In genomic region chr7:107690426-107691221, GRCm38 (mm10) we compare ENCODE assay signal across 11 mouse cellular contexts.
DNase-seq lines count a peak whose midpoint lies in the region; ATAC-seq and TF ChIP-seq lines count a peak whose summit lies in the region.
"Had no signal": no experiment of that assay in that cellular context is flagged by ENCODE, and none has a peak within 500 bp of the region (broad histone marks: within the 10 kb centered on the region; RNA-seq: fewer than 3 reads in every experiment).

No protein-coding gene starts in this region.

- DNase-seq in hindbrain, embryonic 10.5 days (ENCODE audit: low spot score) = peak; percentile 55
- DNase-seq in embryo, embryonic 10 days (ENCODE audit: low spot score) = peak; percentile 85
- peak; percentile 87 for DNase-seq in forelimb bud, embryonic 11.5 days (ENCODE audit: low read depth, low spot score)
- DNase-seq in mesoderm, embryonic 11.5 days (ENCODE audit: low read depth, low spot score) = peak; percentile 80
- no peak for DNase-seq in cerebellum, adult 9-10 months
- DNase-seq in kidney, postnatal 14 days = no peak
- DNase-seq: lung, adult 2 months; right cerebral cortex, postnatal 25 days; thymus, postnatal 25 days had no signal

- H3K27ac ChIP-seq in hindbrain, embryonic 10.5 days = peak overlapping the region; percentile 80
- H3K27ac ChIP-seq in hindbrain, embryonic 16.5 days (ENCODE audit: low read depth, low read length) = no peak overlapping the region
- no peak overlapping the region for H3K27ac ChIP-seq in intestine, postnatal 0 days (ENCODE audit: low read depth, low read length)

- H3K9me3 ChIP-seq in hindbrain, embryonic 10.5 days = no peaks in the 10 kb centered on the region
- H3K9me3 ChIP-seq in hindbrain, embryonic 16.5 days (ENCODE audit: control insufficient read depth, low read length) = no peaks in the 10 kb centered on the region
- no peaks in the 10 kb centered on the region for H3K9me3 ChIP-seq in intestine, postnatal 0 days (ENCODE audit: control insufficient read depth)

- H3K4me1 ChIP-seq in hindbrain, embryonic 10.5 days (replicated peaks) = peaks cover 24% of the 10 kb centered on the region
- no peaks in the 10 kb centered on the region for H3K4me1 ChIP-seq in hindbrain, embryonic 16.5 days (ENCODE audit: control insufficient read depth, insufficient read depth, low read depth, low read length)
- H3K4me1 ChIP-seq in intestine, postnatal 0 days (replicated peaks; ENCODE audit: control insufficient read depth, insufficient read depth, low read length) = no peaks in the 10 kb centered on the region

- no peak overlapping the region for H3K4me2 ChIP-seq in hindbrain, embryonic 16.5 days (ENCODE audit: low read length)
- no peak overlapping the region for H3K4me2 ChIP-seq in intestine, postnatal 0 days (replicated peaks; ENCODE audit: low read depth)

- H3K36me3 ChIP-seq in hindbrain, embryonic 10.5 days = no peaks in the 10 kb centered on the region
- no peaks in the 10 kb centered on the region for H3K36me3 ChIP-seq in hindbrain, embryonic 16.5 days (ENCODE audit: control insufficient read depth, insufficient read depth, low read length)
- H3K36me3 ChIP-seq in intestine, postnatal 0 days (ENCODE audit: control insufficient read depth, insufficient read depth) = peaks cover 7% of the 10 kb centered on the region; the same call in 1 of the 2 replicates

- peaks cover 41% of the 10 kb centered on the region for H3K27me3 ChIP-seq in hindbrain, embryonic 10.5 days (ENCODE audit: insufficient read depth, poor library complexity, severe bottlenecking)
- peaks cover 8% of the 10 kb centered on the region for H3K27me3 ChIP-seq in hindbrain, embryonic 16.5 days (replicated peaks; ENCODE audit: control insufficient read depth, insufficient read depth, low read length)
- H3K27me3 ChIP-seq in intestine, postnatal 0 days (replicated peaks; ENCODE audit: control insufficient read depth, insufficient read depth, low read length) = no peaks in the 10 kb centered on the region

- TF ChIP-seq CTCF in intestine, postnatal 0 days (IDR thresholded peaks at IDR 0.05; ENCODE audit: low read depth) = no peak

- H3K9ac ChIP-seq in hindbrain, embryonic 16.5 days (ENCODE audit: low read depth, low read length) = no peak overlapping the region
- no peak overlapping the region for H3K9ac ChIP-seq in intestine, postnatal 0 days (ENCODE audit: low read depth, low read length)

- WGBS in hindbrain, embryonic 10.5 days = 33% methylated on average over 17 of the region's 17 CpGs
- 31% methylated on average over 17 of the region's 17 CpGs for WGBS in hindbrain, embryonic 16.5 days
- WGBS in intestine, postnatal 0 days = 46% methylated on average over 17 of the region's 17 CpGs

- ATAC-seq in hindbrain, embryonic 16.5 days = no peak
- no peak for ATAC-seq in intestine, postnatal 0 days

- no peak overlapping the region for H3K4me3 ChIP-seq in hindbrain, embryonic 10.5 days
- H3K4me3 ChIP-seq in hindbrain, embryonic 16.5 days (ENCODE audit: low read length) = no peak overlapping the region
- H3K4me3 ChIP-seq in intestine, postnatal 0 days (ENCODE audit: low read depth, low read length) = no peak overlapping the region

Comparison
In these comparisons a context has a peak if more than half of its experiments do, and no peak if none do; other contexts are left out.
1. DNase-seq: peak in hindbrain, embryonic 10.5 days (single experiment), embryo, embryonic 10 days (single experiment), forelimb bud, embryonic 11.5 days (single experiment) and mesoderm, embryonic 11.5 days (single experiment); none in cerebellum, adult 9-10 months (single experiment) and kidney, postnatal 14 days (single experiment).